Mouse (Mus musculus): ENCODE measurements around the gene Krt23. TPM values are rescaled to one million over a fixed set of nuclear protein-coding genes. Genes with fewer than 3 reads are reported as not detected.

Krt23 gene
- polyA plus RNA-seq (2017; shearing (Covaris generic)): under 1 TPM; 0.71 to 0.82 TPM

DNA sequence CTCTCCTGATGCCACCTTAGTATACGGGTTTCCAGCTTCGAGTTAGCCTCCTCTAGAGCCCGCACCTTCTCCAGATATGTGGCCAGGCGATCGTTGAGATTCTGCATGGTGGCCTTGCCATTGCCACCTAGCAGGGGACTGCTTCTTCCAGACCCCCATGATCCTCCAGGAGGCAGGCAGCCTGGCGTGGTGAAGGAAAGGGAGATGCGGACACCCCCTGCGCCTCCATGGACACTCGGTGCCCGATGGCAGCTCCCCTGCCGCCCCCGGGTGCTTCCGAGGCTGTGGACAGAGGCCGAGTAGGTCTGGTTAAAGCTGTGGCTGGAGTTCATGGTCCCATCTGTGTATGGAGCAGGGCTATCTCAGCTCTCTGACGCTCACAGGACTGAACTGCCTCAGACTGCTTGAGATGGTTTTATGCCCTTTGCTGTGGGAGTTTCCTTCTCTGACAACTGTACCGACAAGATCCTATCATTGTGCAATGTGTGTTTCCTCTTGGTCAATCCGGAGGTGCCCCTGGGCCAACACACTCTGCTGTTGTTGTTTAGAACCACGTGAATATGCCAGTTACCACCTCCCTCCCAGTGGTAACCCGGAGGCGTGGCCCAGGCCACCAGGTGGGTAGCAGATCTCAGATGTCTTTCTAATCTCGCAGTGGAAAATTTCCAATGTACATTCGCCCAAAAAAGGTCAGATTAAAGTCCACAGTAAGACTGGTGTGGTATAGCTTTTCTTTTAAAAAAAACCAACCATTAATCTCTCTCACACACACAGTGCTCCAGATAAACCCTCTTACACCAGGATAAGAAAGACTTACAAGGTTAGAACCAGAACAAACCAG is at the start of gene Krt23:
Gene Krt23 (minus strand): TSS at position 405 of the 841 bp plus-strand sequence.

DNA sequence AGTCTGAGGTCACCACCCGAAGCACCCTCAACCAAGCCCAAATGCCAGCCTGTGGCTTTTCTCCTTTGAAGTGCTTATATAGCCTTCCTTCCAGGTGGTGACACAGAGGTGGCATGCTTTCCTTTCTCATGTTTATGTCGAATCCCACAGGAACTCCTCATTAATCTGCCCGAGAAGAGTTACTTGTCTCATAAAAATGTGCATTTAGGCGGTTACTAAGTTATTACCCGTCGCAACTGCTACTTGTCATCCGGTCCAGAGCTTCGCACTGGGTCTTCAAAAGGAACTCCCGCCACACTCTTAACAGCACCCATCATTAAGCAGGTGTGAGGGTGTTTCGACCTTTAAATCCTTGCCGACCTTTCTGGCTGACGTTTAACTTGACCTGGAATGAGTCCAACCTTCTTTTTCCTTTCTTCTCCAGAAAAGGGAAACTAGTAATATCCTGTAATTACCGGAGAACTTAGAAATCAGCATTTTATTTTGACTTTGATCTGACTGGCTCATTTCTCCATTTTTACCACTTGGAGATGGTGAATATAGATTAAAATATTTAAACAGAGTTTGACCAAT is 28.4 kb upstream of the Krt23 start, which contains the start of gene Krt39:
Gene Krt39 (minus strand): TSS at position 51 of the 573 bp plus-strand sequence.

DNA sequence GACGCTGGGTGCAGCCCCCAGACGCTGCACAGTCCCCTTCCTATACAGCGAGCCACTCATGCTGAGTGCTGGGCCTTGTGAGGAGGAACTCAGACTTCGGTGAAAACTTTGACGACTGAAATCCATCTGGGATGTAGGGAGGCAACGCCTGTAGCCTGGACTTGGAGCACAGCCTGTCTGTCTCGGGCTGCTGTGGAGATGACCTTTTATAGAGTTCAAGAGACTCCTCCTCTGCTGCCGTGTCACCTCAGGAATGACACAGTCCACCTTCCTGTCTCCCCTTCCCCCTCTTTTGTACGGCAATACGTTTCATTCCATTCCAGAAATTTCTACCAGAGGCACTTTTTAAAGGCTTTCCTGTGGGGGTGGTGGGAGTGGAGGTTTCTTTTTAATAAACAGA is 55.0 kb downstream of the Krt23 start, which contains the start of gene Krt20:
Gene Krt20 (minus strand): TSS at position 179 of the 400 bp plus-strand sequence.

Other genes starting within 250 kb of the Krt23 start
- 1 to 10 TPM; 1.5 to 1.9 TPM for gene Krt222, start 249.1 kb downstream of the Krt23 start, polyA plus RNA-seq (2017; shearing (Covaris generic))
- under 1 TPM; 0.14 to 0.15 TPM for gene Krt24, start 207.9 kb downstream of the Krt23 start, polyA plus RNA-seq (2017; shearing (Covaris generic))
- gene Krt25, start 170.2 kb downstream of the Krt23 start, polyA plus RNA-seq (2017; shearing (Covaris generic)): under 1 TPM; 0.11 to 0.92 TPM
- gene Krt26, start 155.2 kb downstream of the Krt23 start, polyA plus RNA-seq (2017; shearing (Covaris generic)): under 1 TPM in 1 of 2 experiments, not detected in 1; 0.77 TPM
- under 1 TPM in 1 of 2 experiments, not detected in 1; 0.48 TPM for gene Krt27, start 142.0 kb downstream of the Krt23 start, polyA plus RNA-seq (2017; shearing (Covaris generic))
- gene Krt28, start 118.2 kb downstream of the Krt23 start, polyA plus RNA-seq (2017; shearing (Covaris generic)): under 1 TPM in 1 of 2 experiments, not detected in 1; 0.18 TPM
- 10 to 100 TPM; 13.0 to 18.0 TPM for gene Krt10, start 103.8 kb downstream of the Krt23 start, polyA plus RNA-seq (2017; shearing (Covaris generic))
- gene Krt12, start 70.9 kb downstream of the Krt23 start, polyA plus RNA-seq (2017; shearing (Covaris generic)): under 1 TPM in 1 of 2 experiments, not detected in 1; 0.22 TPM
- gene Krt20, start 55.0 kb downstream of the Krt23 start, polyA plus RNA-seq (2017; shearing (Covaris generic)): under 1 TPM in 1 of 2 experiments, not detected in 1; 0.15 TPM
- gene Krt39, start 28.2 kb upstream of the Krt23 start, polyA plus RNA-seq (2017; shearing (Covaris generic)): not detected
- not detected for gene Krt40, start 50.0 kb upstream of the Krt23 start, polyA plus RNA-seq (2017; shearing (Covaris generic))
- not detected for gene Krtap3-3, start 57.7 kb upstream of the Krt23 start, polyA plus RNA-seq (2017; shearing (Covaris generic))
- gene Krtap3-2, start 63.7 kb upstream of the Krt23 start, polyA plus RNA-seq (2017; shearing (Covaris generic)): 1 to 10 TPM in 1 of 2 experiments, not detected in 1; 3.5 TPM
- under 1 TPM in 1 of 2 experiments, not detected in 1; 0.60 TPM for gene Gm11939, start 66.3 kb upstream of the Krt23 start, polyA plus RNA-seq (2017; shearing (Covaris generic))
- not detected for gene Krtap3-1, start 73.5 kb upstream of the Krt23 start, polyA plus RNA-seq (2017; shearing (Covaris generic))
- under 1 TPM in 1 of 2 experiments, not detected in 1; 0.55 TPM for gene Krtap1-5, start 87.9 kb upstream of the Krt23 start, polyA plus RNA-seq (2017; shearing (Covaris generic))
- gene Krtap1-4, start 90.5 kb upstream of the Krt23 start, polyA plus RNA-seq (2017; shearing (Covaris generic)): 1 to 10 TPM in 1 of 2 experiments, under 1 TPM in 1; 0.61 to 1.2 TPM
- not detected for gene Krtap1-3, start 98.2 kb upstream of the Krt23 start, polyA plus RNA-seq (2017; shearing (Covaris generic))
- gene Krtap9-3, start 105.0 kb upstream of the Krt23 start, polyA plus RNA-seq (2017; shearing (Covaris generic)): under 1 TPM in 1 of 2 experiments, not detected in 1; 0.31 TPM
- gene Gm11938, start 110.2 kb upstream of the Krt23 start, polyA plus RNA-seq (2017; shearing (Covaris generic)): not detected
- not detected for gene Gm11937, start 117.1 kb upstream of the Krt23 start, polyA plus RNA-seq (2017; shearing (Covaris generic))
- gene Krtap2-4, start 121.7 kb upstream of the Krt23 start, polyA plus RNA-seq (2017; shearing (Covaris generic)): not detected
- not detected for gene Gm11562, start 127.3 kb upstream of the Krt23 start, polyA plus RNA-seq (2017; shearing (Covaris generic))
- under 1 TPM in 1 of 2 experiments, not detected in 1; 0.20 TPM for gene Krtap4-1, start 135.1 kb upstream of the Krt23 start, polyA plus RNA-seq (2017; shearing (Covaris generic))
- gene Krtap4-2, start 141.9 kb upstream of the Krt23 start, polyA plus RNA-seq (2017; shearing (Covaris generic)): not detected
- under 1 TPM in 1 of 2 experiments, not detected in 1; 0.16 TPM for gene Krtap4-7, start 151.0 kb upstream of the Krt23 start, polyA plus RNA-seq (2017; shearing (Covaris generic))
- gene Gm11555, start 157.1 kb upstream of the Krt23 start, polyA plus RNA-seq (2017; shearing (Covaris generic)): not detected
- not detected for gene Gm11563, start 165.8 kb upstream of the Krt23 start, polyA plus RNA-seq (2017; shearing (Covaris generic))
- gene Krtap4-6, start 172.8 kb upstream of the Krt23 start, polyA plus RNA-seq (2017; shearing (Covaris generic)): not detected
- gene Gm14190, start 197.6 kb upstream of the Krt23 start, polyA plus RNA-seq (2017; shearing (Covaris generic)): not detected
- not detected for gene Gm14180, start 241.2 kb upstream of the Krt23 start, polyA plus RNA-seq (2017; shearing (Covaris generic))

Data from inflammation-experienced regulatory T-cells (primary cell).